Mouse (Mus musculus) neural tube, embryonic 11.5 days (tissue): Measurements from ENCODE around the gene Smg7. TPM values are rescaled to one million over a fixed set of nuclear protein-coding genes. Genes with fewer than 3 reads are reported as not detected.
A peak's percentile ranks its signal among the peaks of the same experiment; 100 is the strongest.

Source experiments
- ATAC-seq: fragments of 200-750 bp; cut with Nextera tagmentation; 2 replicates; pipeline ENCODE4 v1.8.0; 2017; ENCODE audit warnings: moderate number of reproducible peaks, mild to moderate bottlenecking, moderate TSS enrichment, moderate library complexity; ENCODE audit not compliant: insufficient read depth, low FRiP score, low TSS enrichment
- DNase-seq: peaks from one replicate; pipeline ENCODE4 v3.0.0-alpha.2; 2015; ENCODE audit warnings: low spot score
- H3K27ac ChIP-seq: fragments of 300-500 bp; sonication (generic); 2 replicates; pipeline ENCODE4 v1.5.1; 2014; ENCODE audit warnings: low read depth, mild to moderate bottlenecking, low read length
- H3K27me3 ChIP-seq: fragments of 300-500 bp; sonication (generic); 2 replicates; pipeline ENCODE4 v1.6.1; 2014; ENCODE audit warnings: mild to moderate bottlenecking, low read length, mixed read lengths; ENCODE audit not compliant: control insufficient read depth, insufficient read depth
- H3K36me3 ChIP-seq: fragments of 300-500 bp; sonication (generic); 2 replicates; pipeline ENCODE4 v1.6.1; 2014; ENCODE audit warnings: mild to moderate bottlenecking, low read length, moderate library complexity, mixed read lengths; ENCODE audit not compliant: control insufficient read depth, insufficient read depth
- H3K4me1 ChIP-seq: fragments of 300-500 bp; sonication (generic); 2 replicates; pipeline ENCODE4 v1.6.1; 2014; ENCODE audit warnings: low read length, mixed read lengths; ENCODE audit not compliant: control insufficient read depth, insufficient read depth
- H3K4me2 ChIP-seq: fragments of 300-500 bp; sonication (generic); 2 replicates; pipeline ENCODE4 v1.6.1; 2014; ENCODE audit warnings: low read depth, mild to moderate bottlenecking, moderate library complexity
- H3K4me3 ChIP-seq: fragments of 300-500 bp; sonication (generic); 2 replicates; pipeline ENCODE4 v1.5.1; 2014; ENCODE audit warnings: low read depth, low read length
- H3K9ac ChIP-seq: fragments of 300-500 bp; sonication (generic); 2 replicates; pipeline ENCODE4 v1.6.1; 2014; ENCODE audit warnings: mild to moderate bottlenecking, low read length
- H3K9me3 ChIP-seq: fragments of 300-500 bp; sonication (generic); 2 replicates; pipeline ENCODE4 v1.6.1; 2016; ENCODE audit warnings: low read length; ENCODE audit not compliant: control insufficient read depth
- WGBS: fragments of 180-500 bp; shearing (Covaris S2); extraction: QIAGEN DNeasy Blood & Tissue Kit; methylation state at CpG from one replicate; pipeline ENCODE4 v1.1.7; 2014; 5-methylcytosine and 5-hydroxymethylcytosine counted together
- polyA plus RNA-seq: library from polyadenylated mRNA; unstranded; fragments of >200 nt; fragmentation: Nextera tagmentation; extraction: Ambion mirVana; gene quantifications from 2 replicates; pipeline ENCODE4 v1.2.1, GENCODE M21; 2014

Smg7 gene
- polyA plus RNA-seq, 1 experiment from 2014 or later: 53.9 TPM

GRCm38 (mm10) chr1:152819558-152819957, 82.9 kb downstream of the Smg7 start:
- H3K9me3 ChIP-seq: no peaks in the 10 kb centered on the region
- no peak overlapping the region for H3K4me3 ChIP-seq
- peaks cover 26% of the 10 kb centered on the region for H3K4me1 ChIP-seq
- H3K36me3 ChIP-seq: no peaks in the 10 kb centered on the region
- WGBS: 74% methylated on average over 6 of the region's 6 CpGs
- H3K27me3 ChIP-seq: no peaks in the 10 kb centered on the region
- no peak overlapping the region for H3K9ac ChIP-seq
- H3K27ac ChIP-seq: no peak overlapping the region
- H3K4me2 ChIP-seq: no peak overlapping the region
- DNase-seq (no peak), ATAC-seq (no peak)

GRCm38 (mm10) chr1:152817794-152818193, 84.7 kb downstream of the Smg7 start:
- peak; percentile 40 for DNase-seq

GRCm38 (mm10) chr1:152817027-152817769, 85.2 kb downstream of the Smg7 start:
- Histone ChIP-seq H3K27ac (peak overlapping the region; percentile 78), H3K9me3 (no peaks in the 10 kb centered on the region), H3K27me3 (no peaks in the 10 kb centered on the region), H3K9ac (no peak overlapping the region), H3K36me3 (no peaks in the 10 kb centered on the region), H3K4me2 (no peak overlapping the region), H3K4me3 (no peak overlapping the region), H3K4me1 (peaks cover 26% of the 10 kb centered on the region)
- DNase-seq (peak; percentile 76), ATAC-seq (peak; percentile 77)
- WGBS: 21% methylated on average over 12 of the region's 12 CpGs

More at GRCm38 (mm10) chr1:152817794-152818193, 84.7 kb downstream of the Smg7 start:
- Histone ChIP-seq H3K27me3 (no peaks in the 10 kb centered on the region), H3K36me3 (no peaks in the 10 kb centered on the region), H3K9me3 (no peaks in the 10 kb centered on the region), H3K4me3 (no peak overlapping the region), H3K9ac (no peak overlapping the region), H3K4me2 (no peak overlapping the region), H3K27ac (peak overlapping the region; percentile 78), H3K4me1 (peaks cover 26% of the 10 kb centered on the region)
- WGBS: 26% methylated on average over 10 of the region's 10 CpGs
- no peak for ATAC-seq

GRCm38 (mm10) chr1:152815265-152815701, 87.2 kb downstream of the Smg7 start:
- ATAC-seq (peak; percentile 59), DNase-seq (peak; percentile 58)
- Histone ChIP-seq H3K36me3 (no peaks in the 10 kb centered on the region), H3K27me3 (no peaks in the 10 kb centered on the region), H3K4me1 (peaks cover 26% of the 10 kb centered on the region), H3K9ac (no peak overlapping the region), H3K4me3 (no peak overlapping the region), H3K27ac (0 out of 2 replicates have a peak overlapping the region, but pooled peaks have one; percentile 1), H3K4me2 (no peak overlapping the region), H3K9me3 (no peaks in the 10 kb centered on the region)
- WGBS: 30% methylated on average over 7 of the region's 7 CpGs

- H3K4me1 ChIP-seq: peaks cover 2% of the 10 kb centered on the region; the same call in 1 of the 2 replicates
- ATAC-seq (no peak), DNase-seq (no peak)
- H3K4me3 ChIP-seq: no peak overlapping the region
- WGBS: 65% methylated on average over 13 of the region's 13 CpGs
- H3K9me3 ChIP-seq: no peaks in the 10 kb centered on the region
- H3K4me2 ChIP-seq: no peak overlapping the region
- no peak overlapping the region for H3K9ac ChIP-seq
- H3K36me3 ChIP-seq: no peaks in the 10 kb centered on the region
- no peaks in the 10 kb centered on the region for H3K27me3 ChIP-seq
- H3K27ac ChIP-seq: no peak overlapping the region
These were observed 91.7 kb downstream of the Smg7 start for GRCm38 (mm10) chr1:152810533-152811439.

- no peaks in the 10 kb centered on the region for H3K36me3 ChIP-seq
- WGBS: 34% methylated on average over 8 of the region's 8 CpGs
- no peaks in the 10 kb centered on the region for H3K27me3 ChIP-seq
- no peak overlapping the region for H3K9ac ChIP-seq
- no peaks in the 10 kb centered on the region for H3K9me3 ChIP-seq
- no peak overlapping the region for H3K27ac ChIP-seq
- H3K4me1 ChIP-seq: no peaks in the 10 kb centered on the region
- DNase-seq (peak; percentile 51), ATAC-seq (no peak)
- no peak overlapping the region for H3K4me3 ChIP-seq
- H3K4me2 ChIP-seq: no peak overlapping the region
These were observed 92.7 kb downstream of the Smg7 start for GRCm38 (mm10) chr1:152809541-152810252.

- Histone ChIP-seq H3K9me3 (no peaks in the 10 kb centered on the region), H3K4me1 (no peaks in the 10 kb centered on the region), H3K36me3 (no peaks in the 10 kb centered on the region), H3K27me3 (no peaks in the 10 kb centered on the region), H3K9ac (no peak overlapping the region), H3K27ac (no peak overlapping the region), H3K4me2 (no peak overlapping the region), H3K4me3 (no peak overlapping the region)
- no peak for ATAC-seq
- DNase-seq: no peak
- WGBS: 75% methylated on average over 2 of the region's 2 CpGs
These were observed 94.1 kb downstream of the Smg7 start for GRCm38 (mm10) chr1:152808392-152808680.

- H3K36me3 ChIP-seq: no peaks in the 10 kb centered on the region
- no peak overlapping the region for H3K27ac ChIP-seq
- H3K4me1 ChIP-seq: no peaks in the 10 kb centered on the region
- no peaks in the 10 kb centered on the region for H3K27me3 ChIP-seq
- no peak overlapping the region for H3K9ac ChIP-seq
- DNase-seq (peak; percentile 6), ATAC-seq (no peak)
- WGBS: 69% methylated on average over 18 of the region's 18 CpGs
- H3K4me2 ChIP-seq: no peak overlapping the region
- H3K4me3 ChIP-seq: no peak overlapping the region
- no peaks in the 10 kb centered on the region for H3K9me3 ChIP-seq
These were observed 94.6 kb downstream of the Smg7 start for GRCm38 (mm10) chr1:152807619-152808391.
